Mouse (Mus musculus): ENCODE measurements at regions not wholly inside any gene's neighbourhood (a gene's known extent, or its start where the extent isn't known, plus 50 kb on each side); places are given as distances from the start of the nearest gene placed in this dataset.

DNA sequence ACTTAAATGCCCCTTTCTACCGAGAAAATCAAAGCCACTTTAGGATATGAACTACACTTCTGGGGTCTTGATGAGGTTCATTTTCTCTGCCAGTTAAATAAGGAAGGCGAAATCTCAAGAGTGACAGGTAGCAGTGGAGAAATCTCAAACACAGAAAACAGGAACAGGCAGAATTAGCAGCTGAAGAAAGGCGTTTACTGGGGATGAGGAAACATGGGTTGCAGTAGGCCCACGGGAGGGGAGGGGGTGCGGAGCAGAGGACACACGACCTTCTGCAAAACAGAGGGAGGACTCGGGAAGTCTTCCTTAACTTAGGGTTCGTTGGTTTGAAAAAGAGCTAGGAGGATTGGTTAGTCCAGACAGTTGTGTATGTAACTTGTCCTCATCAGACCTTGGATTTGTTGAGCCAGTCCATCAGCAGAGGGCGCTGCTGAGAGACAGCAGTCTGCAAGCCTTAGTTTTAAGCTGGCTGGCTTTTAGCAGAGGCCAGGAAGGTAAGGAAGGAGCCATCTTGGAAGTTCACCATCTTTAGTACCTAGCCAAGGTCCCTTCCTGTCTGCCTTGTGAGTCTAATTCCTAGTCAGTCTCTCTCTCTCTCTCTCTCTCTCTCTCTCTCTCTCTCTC is 204.0 kb downstream of the Usp46 start:
- no peak for TF ChIP-seq POLR2A (IDR thresholded peaks at IDR 0.05; ENCODE audit: control insufficient read depth, extremely low read depth, insufficient read depth, low read length, poor library complexity)
- no peak for TF ChIP-seq CTCF (IDR thresholded peaks at IDR 0.05; ENCODE audit: borderline replicate concordance, control insufficient read depth, extremely low read depth, insufficient read depth, low read length, poor library complexity)
